Mouse (Mus musculus) heart, adult 11 months (tissue): ENCODE data around the gene Calm4.
A peak's percentile ranks its signal among the peaks of the same experiment; 100 is the strongest.

Experiments used
- DNase-seq: peaks from one replicate; pipeline ENCODE4 v3.0.0; 2022

The Calm4 gene

DNA sequence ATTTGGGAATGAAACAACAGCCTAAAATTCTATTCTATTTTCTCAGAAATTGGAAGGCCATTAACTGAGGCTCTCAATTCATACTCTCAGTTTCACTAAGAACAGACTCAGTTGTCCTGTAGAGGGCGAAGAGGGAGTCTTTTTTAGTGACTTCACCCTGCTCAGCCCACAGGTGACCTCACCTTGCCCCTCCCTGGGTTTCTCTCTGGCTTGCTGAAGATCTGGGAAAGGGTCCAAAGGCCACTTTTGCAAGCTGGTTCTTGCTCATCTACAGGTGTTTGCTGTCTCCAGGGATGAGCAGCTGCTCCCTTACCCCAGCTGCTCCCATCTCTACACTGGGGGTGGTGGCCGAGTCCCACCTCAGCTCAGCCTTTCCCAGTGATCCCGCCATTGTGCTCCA, 24.8 kb downstream of the Calm4 start:
- DNase-seq: peak; percentile 58

- peak; percentile 79 for DNase-seq
Measured at GRCm38 (mm10) chr13:3862922-3863580, 25.5 kb downstream of the Calm4 start.

GRCm38 (mm10) chr13:3865648-3866354, 28.2 kb downstream of the Calm4 start:
- peak; percentile 87 for DNase-seq

GRCm38 (mm10) chr13:3866355-3867052, 28.9 kb downstream of the Calm4 start:
- DNase-seq: peak; percentile 93

DNA sequence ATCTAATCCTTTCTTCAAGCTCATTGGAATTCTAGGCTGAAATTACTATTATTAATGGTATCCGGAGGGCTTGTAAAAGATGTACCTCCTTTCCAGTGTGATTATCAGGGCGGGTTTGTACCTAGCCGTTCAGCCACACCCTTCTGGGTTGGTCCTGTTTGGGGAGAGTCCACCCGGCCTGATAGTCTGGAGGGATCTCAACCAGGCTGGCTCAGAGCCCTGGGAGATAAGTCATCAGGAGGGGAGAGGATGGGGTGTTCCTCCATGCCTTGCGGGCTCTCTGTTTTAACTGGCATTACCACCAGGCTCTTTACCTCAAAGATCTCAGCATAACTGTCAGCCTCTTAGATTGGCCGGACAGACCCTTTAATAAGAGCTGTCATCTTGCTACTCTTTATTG, 29.6 kb downstream of the Calm4 start:
- peak; percentile 82 for DNase-seq

- peak; percentile 30 for DNase-seq
Measured at GRCm38 (mm10) chr13:3869901-3870300, 32.3 kb downstream of the Calm4 start.

GRCm38 (mm10) chr13:3872832-3873231, 35.3 kb downstream of the Calm4 start:
- DNase-seq: peak; percentile 79

GRCm38 (mm10) chr13:3876448-3876847, 38.9 kb downstream of the Calm4 start:
- no peak for DNase-seq

- DNase-seq: no peak
Measured at GRCm38 (mm10) chr13:3877185-3877584, 39.6 kb downstream of the Calm4 start.

GRCm38 (mm10) chr13:3877679-3878220, 40.2 kb downstream of the Calm4 start:
- no peak for DNase-seq

DNA sequence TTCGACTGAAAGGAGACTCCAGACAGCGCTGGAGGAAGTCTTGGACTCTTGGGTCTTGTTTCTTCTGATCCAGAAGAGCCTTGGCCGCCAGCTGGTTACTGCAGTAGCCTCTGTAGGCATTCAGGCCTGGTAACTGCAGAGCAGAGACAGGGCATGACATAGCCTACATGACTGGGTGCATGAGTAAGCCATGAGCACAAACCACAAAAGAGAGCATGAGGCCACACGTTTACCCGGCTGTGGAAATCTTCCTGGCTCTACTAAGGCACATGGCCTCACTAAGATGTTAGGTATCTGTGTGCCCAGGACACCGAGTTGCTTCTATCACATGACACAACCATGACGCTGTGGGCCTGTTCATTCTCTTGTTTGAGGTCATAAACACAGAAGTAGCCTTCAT, 49.1 kb downstream of the Calm4 start:
- DNase-seq: peak; percentile 79
